Mouse (Mus musculus) stomach, postnatal 0 days (tissue): ENCODE data around the gene Slc6a6. TPM values are rescaled to one million over a fixed set of nuclear protein-coding genes. Genes with fewer than 3 reads are reported as not detected.

Experiments used
- ATAC-seq: fragments of 200-750 bp; cut with Nextera tagmentation; 2 replicates; pipeline ENCODE4 v1.8.0; 2017; ENCODE audit not compliant: low FRiP score, low TSS enrichment
- DNase-seq: peaks from one replicate; pipeline ENCODE4 v3.0.0-alpha.2; 2016; ENCODE audit warnings: low spot score
- H3K27ac ChIP-seq: fragments of 300-500 bp; sonication (generic); replicated peaks from 2 replicates; pipeline ENCODE4 v1.5.1; 2014; ENCODE audit warnings: mild to moderate bottlenecking, control low read depth
- H3K27me3 ChIP-seq: fragments of 300-500 bp; sonication (generic); 2 replicates; pipeline ENCODE4 v1.6.1; 2014; ENCODE audit warnings: low read length; ENCODE audit not compliant: control insufficient read depth, insufficient read depth
- H3K36me3 ChIP-seq: fragments of 300-500 bp; sonication (generic); 2 replicates; pipeline ENCODE4 v1.6.1; 2014; ENCODE audit warnings: low read length, mixed read lengths; ENCODE audit not compliant: control insufficient read depth, insufficient read depth
- H3K4me1 ChIP-seq: fragments of 300-500 bp; sonication (generic); replicated peaks from 2 replicates; pipeline ENCODE4 v1.6.1; 2014; ENCODE audit warnings: antibody characterized with exemption; ENCODE audit not compliant: control insufficient read depth, insufficient read depth
- H3K4me2 ChIP-seq: fragments of 300-500 bp; sonication (generic); replicated peaks from 2 replicates; pipeline ENCODE4 v1.6.1; 2014; ENCODE audit warnings: low read depth, mild to moderate bottlenecking, control low read depth, moderate library complexity
- H3K4me3 ChIP-seq: fragments of 300-500 bp; sonication (generic); 2 replicates; pipeline ENCODE4 v1.5.1; 2014; ENCODE audit warnings: low read depth, low read length, control low read depth
- H3K9ac ChIP-seq: fragments of 300-500 bp; sonication (generic); 2 replicates; pipeline ENCODE4 v1.6.1; 2014; ENCODE audit warnings: mild to moderate bottlenecking, low read length, control low read depth, mixed read lengths
- H3K9me3 ChIP-seq: fragments of 300-500 bp; sonication (generic); 2 replicates; pipeline ENCODE4 v1.6.1; 2016; ENCODE audit warnings: low read length; ENCODE audit not compliant: control insufficient read depth
- CTCF ChIP-seq: IDR thresholded peaks from 2 replicates; pipeline ENCODE4 v1.5.1; 2016; ENCODE audit warnings: antibody characterized with exemption, low read depth, mild to moderate bottlenecking, moderate library complexity
- EP300 ChIP-seq: optimal IDR thresholded peaks from 2 replicates; pipeline ENCODE3; 2016; ENCODE audit warnings: antibody characterized with exemption
- WGBS: fragments of 180-500 bp; shearing (Covaris S2); extraction: QIAGEN DNeasy Blood & Tissue Kit; methylation state at CpG from one replicate; pipeline ENCODE4 v1.1.7; 2014; 5-methylcytosine and 5-hydroxymethylcytosine counted together
- polyA plus RNA-seq: library from polyadenylated mRNA; unstranded; fragments of >200 nt; fragmentation: Nextera tagmentation; extraction: Ambion mirVana; gene quantifications from 2 replicates; pipeline ENCODE4 v1.2.1, GENCODE M21; 2015

Gene Slc6a6
- polyA plus RNA-seq, 1 experiment from 2014 or later = 66.5 TPM

- H3K4me1 ChIP-seq = no peaks in the 10 kb centered on the region
- no peak overlapping the region for H3K4me3 ChIP-seq
- WGBS = 82% methylated on average over 12 of the region's 12 CpGs
- H3K4me2 ChIP-seq = no peak overlapping the region
- H3K36me3 ChIP-seq = peaks cover 27% of the 10 kb centered on the region
- TF ChIP-seq EP300 (no peak), CTCF (no peak)
- ATAC-seq (no peak), DNase-seq (no peak)
- no peak overlapping the region for H3K9ac ChIP-seq
- H3K9me3 ChIP-seq = no peaks in the 10 kb centered on the region
- H3K27ac ChIP-seq = no peak overlapping the region
- H3K27me3 ChIP-seq = no peaks in the 10 kb centered on the region
These were observed 71.0 kb downstream of the Slc6a6 start for GRCm38 (mm10) chr6:91754845-91755244.

- no peaks in the 10 kb centered on the region for H3K9me3 ChIP-seq
- 76% methylated on average over 9 of the region's 9 CpGs for WGBS
- no peaks in the 10 kb centered on the region for H3K27me3 ChIP-seq
- TF ChIP-seq CTCF = peak; percentile 51; the same call in 1 of the 2 replicates
- no peak for TF ChIP-seq EP300
- no peak for ATAC-seq
- H3K4me3 ChIP-seq = no peak overlapping the region
- H3K4me1 ChIP-seq = no peaks in the 10 kb centered on the region
- no peak for DNase-seq
- H3K9ac ChIP-seq = no peak overlapping the region
- peaks cover 9% of the 10 kb centered on the region for H3K36me3 ChIP-seq
- H3K27ac ChIP-seq = no peak overlapping the region
- no peak overlapping the region for H3K4me2 ChIP-seq
These were observed 78.3 kb downstream of the Slc6a6 start for GRCm38 (mm10) chr6:91762051-91762742.

GRCm38 (mm10) chr6:91767550-91767949 lies 83.7 kb downstream of the Slc6a6 start:
- Histone ChIP-seq H3K4me2 (no peak overlapping the region), H3K4me3 (no peak overlapping the region), H3K4me1 (no peaks in the 10 kb centered on the region), H3K27me3 (no peaks in the 10 kb centered on the region), H3K36me3 (no peaks in the 10 kb centered on the region), H3K9ac (no peak overlapping the region), H3K27ac (no peak overlapping the region), H3K9me3 (no peaks in the 10 kb centered on the region)
- no peak for DNase-seq
- WGBS = 59% methylated on average over 8 of the region's 8 CpGs
- TF ChIP-seq EP300 = no peak
- TF ChIP-seq CTCF = no peak
- ATAC-seq = no peak

- Histone ChIP-seq H3K9ac (no peak overlapping the region), H3K4me3 (no peak overlapping the region), H3K4me2 (no peak overlapping the region), H3K27me3 (no peaks in the 10 kb centered on the region), H3K27ac (no peak overlapping the region), H3K36me3 (no peaks in the 10 kb centered on the region), H3K9me3 (no peaks in the 10 kb centered on the region), H3K4me1 (no peaks in the 10 kb centered on the region)
- 73% methylated on average over 5 of the region's 5 CpGs for WGBS
- ATAC-seq (no peak), DNase-seq (no peak)
- TF ChIP-seq EP300 (no peak), CTCF (no peak)
These were observed 90.1 kb downstream of the Slc6a6 start for GRCm38 (mm10) chr6:91773951-91774350.

- Histone ChIP-seq H3K4me2 (no peak overlapping the region), H3K36me3 (no peaks in the 10 kb centered on the region), H3K9ac (no peak overlapping the region), H3K27ac (no peak overlapping the region), H3K9me3 (no peaks in the 10 kb centered on the region), H3K4me1 (no peaks in the 10 kb centered on the region), H3K27me3 (no peaks in the 10 kb centered on the region), H3K4me3 (no peak overlapping the region)
- WGBS = 16% methylated on average over 9 of the region's 9 CpGs
- DNase-seq = peak; percentile 73
- ATAC-seq = peak; percentile 48; the same call in 1 of the 2 replicates
- TF ChIP-seq CTCF (peak; percentile 95), EP300 (no peak)
These were observed 92.7 kb downstream of the Slc6a6 start for GRCm38 (mm10) chr6:91776543-91776942.

GRCm38 (mm10) chr6:91779206-91779605 lies 95.4 kb downstream of the Slc6a6 start:
- no peaks in the 10 kb centered on the region for H3K9me3 ChIP-seq
- no peak overlapping the region for H3K4me2 ChIP-seq
- H3K27ac ChIP-seq = no peak overlapping the region
- DNase-seq = no peak
- ATAC-seq = no peak
- H3K9ac ChIP-seq = no peak overlapping the region
- H3K4me3 ChIP-seq = no peak overlapping the region
- no peaks in the 10 kb centered on the region for H3K27me3 ChIP-seq
- 52% methylated on average over 8 of the region's 9 CpGs for WGBS
- H3K4me1 ChIP-seq = no peaks in the 10 kb centered on the region
- TF ChIP-seq CTCF = no peak
- H3K36me3 ChIP-seq = no peaks in the 10 kb centered on the region
